Mouse (Mus musculus): ENCODE measurements at regions not wholly inside any gene's neighbourhood (a gene's known extent, or its start where the extent isn't known, plus 50 kb on each side); places are given as distances from the start of the nearest gene placed in this dataset.

- no peak for DNase-seq (ENCODE audit: low read depth, low spot score)
Measured at GRCm38 (mm10) chr12:71778137-71778536, 52.7 kb upstream of the Daam1 start.

- DNase-seq (ENCODE audit: low read depth, low spot score): no peak
Measured at GRCm38 (mm10) chr12:71778948-71779347, 51.9 kb upstream of the Daam1 start.

- peak; percentile 46 for DNase-seq (ENCODE audit: low read depth, low spot score)
Measured at GRCm38 (mm10) chr12:71779418-71779817, 51.5 kb upstream of the Daam1 start.
